Mouse (Mus musculus): ENCODE measurements around the gene AC134908.4. TPM values are rescaled to one million over a fixed set of nuclear protein-coding genes. Genes with fewer than 3 reads are reported as not detected.

The AC134908.4 gene
- polyA plus RNA-seq, 1 experiment from 2014 or later: not detected

DNA sequence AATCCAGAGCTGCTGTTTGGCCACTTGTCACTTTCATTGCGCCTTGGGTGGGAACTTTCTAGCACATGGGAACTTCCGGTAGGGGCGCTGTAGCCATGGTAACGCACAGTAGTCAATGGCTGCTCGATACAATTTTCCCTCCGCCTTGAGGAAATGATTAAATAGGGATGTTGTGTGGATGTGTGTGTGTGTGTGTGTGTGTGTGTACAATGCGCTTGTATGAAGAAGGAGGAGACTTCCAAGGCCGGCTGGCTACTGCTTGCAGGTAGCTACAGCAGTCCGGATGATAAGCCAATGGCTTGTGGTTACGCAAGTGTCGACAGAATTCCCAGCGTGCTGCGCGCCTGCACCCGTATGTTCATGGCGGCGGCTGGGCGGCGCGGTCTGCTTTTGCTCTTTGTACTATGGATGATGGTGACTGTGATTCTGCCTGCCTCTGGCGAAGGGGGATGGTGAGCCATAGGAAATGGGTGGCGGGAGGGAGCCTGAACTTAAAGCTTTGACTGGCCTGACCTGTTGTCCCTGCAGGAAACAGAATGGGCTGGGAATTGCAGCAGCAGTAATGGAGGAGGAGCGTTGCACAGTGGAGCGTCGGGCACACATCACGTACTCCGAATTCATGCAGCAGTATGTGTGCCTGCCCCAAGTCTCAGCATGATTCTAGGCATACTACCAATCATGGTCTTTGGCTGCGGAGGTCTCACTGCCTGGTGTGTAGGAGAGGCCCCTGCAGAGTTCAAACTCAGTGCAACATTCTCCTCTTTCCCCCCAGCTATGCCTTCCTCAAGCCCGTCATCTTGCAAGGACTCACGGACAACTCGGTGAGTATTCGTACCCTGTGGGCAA is 33.5 kb upstream of the AC134908.4 start, which contains the start of gene Jmjd8:
Gene Jmjd8, plus strand, starts transcription at position 156 of the 846 bp plus-strand sequence.
- Histone ChIP-seq H3K4me3 (ENCODE audit: low read depth, low read length) (peak within 1 kb of the TSS; percentile 53), H3K36me3 (replicated peaks; ENCODE audit: control insufficient read depth, insufficient read depth, low read depth, low read length) (no peaks in the 10 kb centered on the region; the same call in none of the 2 replicates), H3K27ac (replicated peaks; ENCODE audit: low read depth, low read length) (peak within 1 kb of the TSS; percentile 68), H3K4me1 (ENCODE audit: control insufficient read depth, insufficient read depth, low read length) (peaks cover 20% of the 10 kb centered on the region), H3K4me2 (ENCODE audit: low read depth, low read length) (peak within 1 kb of the TSS; percentile 42), H3K27me3 (ENCODE audit: control insufficient read depth, insufficient read depth, low read length) (no peaks in the 10 kb centered on the region), H3K9me3 (replicated peaks; ENCODE audit: control insufficient read depth, low read length) (no peaks in the 10 kb centered on the region), H3K9ac (replicated peaks; ENCODE audit: low read length) (peak within 1 kb of the TSS; percentile 80)
- DNase-seq (ENCODE audit: low spot score) (peak; percentile 84), ATAC-seq (replicated peaks; ENCODE audit: insufficient number of reproducible peaks, low FRiP score, low TSS enrichment, low read depth) (peak; percentile 20; the same call in 1 of the 2 replicates)
- 1% methylated on average over 32 of the region's 32 CpGs for WGBS

DNA sequence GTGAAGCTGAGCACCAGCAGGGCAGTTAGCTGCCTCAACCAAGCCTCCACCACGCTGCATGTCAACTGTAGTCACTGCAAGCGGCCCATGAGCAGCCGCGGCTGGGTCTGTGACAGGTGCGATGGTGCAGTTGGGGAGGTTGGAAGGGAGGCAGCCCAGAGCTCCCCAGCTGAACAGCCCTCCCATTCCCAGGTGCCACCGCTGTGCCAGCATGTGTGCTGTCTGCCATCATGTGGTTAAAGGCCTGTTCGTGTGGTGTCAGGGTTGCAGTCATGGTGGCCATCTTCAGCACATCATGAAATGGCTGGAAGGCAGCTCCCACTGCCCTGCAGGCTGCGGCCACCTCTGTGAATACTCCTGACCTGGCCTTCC is 32.8 kb upstream of the AC134908.4 start:
- H3K4me3 ChIP-seq (ENCODE audit: low read depth, low read length): no peak overlapping the region
- peak overlapping the region; percentile 42 for H3K4me2 ChIP-seq (ENCODE audit: low read depth, low read length)
- peak overlapping the region; percentile 80; the same call in 1 of the 2 replicates for H3K9ac ChIP-seq (replicated peaks; ENCODE audit: low read length)
- no peaks in the 10 kb centered on the region; the same call in none of the 2 replicates for H3K36me3 ChIP-seq (replicated peaks; ENCODE audit: control insufficient read depth, insufficient read depth, low read depth, low read length)
- H3K27me3 ChIP-seq (ENCODE audit: control insufficient read depth, insufficient read depth, low read length): no peaks in the 10 kb centered on the region
- peaks cover 18% of the 10 kb centered on the region for H3K4me1 ChIP-seq (ENCODE audit: control insufficient read depth, insufficient read depth, low read length)
- 84% methylated on average over 8 of the region's 8 CpGs for WGBS
- ATAC-seq (replicated peaks; ENCODE audit: insufficient number of reproducible peaks, low FRiP score, low TSS enrichment, low read depth) (no peak), DNase-seq (ENCODE audit: low spot score) (no peak)
- H3K9me3 ChIP-seq (replicated peaks; ENCODE audit: control insufficient read depth, low read length): no peaks in the 10 kb centered on the region
- H3K27ac ChIP-seq (replicated peaks; ENCODE audit: low read depth, low read length): no peak overlapping the region

DNA sequence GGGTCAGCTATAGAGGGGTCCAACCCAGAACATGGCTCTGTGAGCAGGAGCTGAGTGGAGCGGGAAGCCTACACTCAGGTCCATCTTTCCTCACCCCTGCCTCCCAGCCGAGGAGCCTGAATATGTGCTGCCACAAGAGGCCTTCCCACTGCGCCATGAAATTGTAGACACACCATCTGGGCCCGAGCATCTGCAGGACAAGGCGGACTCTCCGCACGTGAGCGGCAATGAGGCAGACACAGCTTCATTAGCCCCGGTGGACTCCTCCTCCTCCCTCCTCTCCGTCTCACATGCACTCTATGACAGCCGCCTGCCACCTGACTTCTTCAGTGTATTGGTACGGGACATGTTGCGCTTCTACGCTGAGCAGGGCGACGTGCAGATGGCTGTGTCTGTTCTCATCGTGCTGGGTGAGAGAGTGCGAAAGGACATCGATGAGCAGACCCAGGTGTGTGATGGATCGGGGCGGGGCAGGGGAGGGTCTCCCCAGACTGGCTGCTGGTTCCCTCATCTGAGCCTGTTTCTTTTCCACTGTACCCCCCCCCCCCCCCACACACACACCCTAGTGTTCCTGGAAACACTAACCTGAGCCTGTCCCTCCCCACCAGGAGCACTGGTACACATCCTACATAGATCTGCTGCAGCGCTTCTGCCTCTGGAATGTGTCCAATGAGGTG is 32.2 kb upstream of the AC134908.4 start:
- Histone ChIP-seq H3K9ac (replicated peaks; ENCODE audit: low read length) (no peak overlapping the region), H3K4me2 (ENCODE audit: low read depth, low read length) (no peak overlapping the region), H3K27me3 (ENCODE audit: control insufficient read depth, insufficient read depth, low read length) (no peaks in the 10 kb centered on the region), H3K27ac (replicated peaks; ENCODE audit: low read depth, low read length) (no peak overlapping the region), H3K4me3 (ENCODE audit: low read depth, low read length) (no peak overlapping the region), H3K4me1 (ENCODE audit: control insufficient read depth, insufficient read depth, low read length) (peaks cover 18% of the 10 kb centered on the region), H3K9me3 (replicated peaks; ENCODE audit: control insufficient read depth, low read length) (no peaks in the 10 kb centered on the region), H3K36me3 (replicated peaks; ENCODE audit: control insufficient read depth, insufficient read depth, low read depth, low read length) (no peaks in the 10 kb centered on the region; the same call in none of the 2 replicates)
- WGBS: 95% methylated on average over 22 of the region's 22 CpGs
- DNase-seq (ENCODE audit: low spot score) (no peak), ATAC-seq (replicated peaks; ENCODE audit: insufficient number of reproducible peaks, low FRiP score, low TSS enrichment, low read depth) (no peak)

DNA sequence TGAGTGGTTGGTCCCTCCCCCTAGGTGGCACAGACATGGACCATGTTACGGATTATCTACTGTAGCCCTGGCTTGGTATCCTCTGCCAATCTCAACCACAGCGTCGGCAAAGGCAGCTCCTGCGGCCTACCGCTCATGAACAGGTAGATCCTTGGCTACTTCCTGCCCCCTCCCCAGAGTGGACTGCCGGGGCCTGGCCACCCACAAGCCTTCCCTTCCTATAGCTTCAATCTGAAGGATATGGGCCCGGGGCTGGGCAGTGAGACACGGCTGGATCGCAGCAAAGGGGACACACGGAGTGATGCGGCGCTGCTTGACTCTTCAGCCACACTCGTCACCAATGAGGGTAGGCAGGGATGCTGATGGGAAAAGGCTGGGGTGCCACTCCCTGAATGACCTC is 31.6 kb upstream of the AC134908.4 start:
- no peak overlapping the region for H3K4me2 ChIP-seq (ENCODE audit: low read depth, low read length)
- H3K27me3 ChIP-seq (ENCODE audit: control insufficient read depth, insufficient read depth, low read length): no peaks in the 10 kb centered on the region
- peaks cover 18% of the 10 kb centered on the region for H3K4me1 ChIP-seq (ENCODE audit: control insufficient read depth, insufficient read depth, low read length)
- H3K9ac ChIP-seq (replicated peaks; ENCODE audit: low read length): no peak overlapping the region
- ATAC-seq (replicated peaks; ENCODE audit: insufficient number of reproducible peaks, low FRiP score, low TSS enrichment, low read depth) (no peak), DNase-seq (ENCODE audit: low spot score) (no peak)
- no peaks in the 10 kb centered on the region; the same call in none of the 2 replicates for H3K36me3 ChIP-seq (replicated peaks; ENCODE audit: control insufficient read depth, insufficient read depth, low read depth, low read length)
- H3K27ac ChIP-seq (replicated peaks; ENCODE audit: low read depth, low read length): no peak overlapping the region
- 95% methylated on average over 13 of the region's 13 CpGs for WGBS
- H3K9me3 ChIP-seq (replicated peaks; ENCODE audit: control insufficient read depth, low read length): no peaks in the 10 kb centered on the region
- H3K4me3 ChIP-seq (ENCODE audit: low read depth, low read length): no peak overlapping the region

DNA sequence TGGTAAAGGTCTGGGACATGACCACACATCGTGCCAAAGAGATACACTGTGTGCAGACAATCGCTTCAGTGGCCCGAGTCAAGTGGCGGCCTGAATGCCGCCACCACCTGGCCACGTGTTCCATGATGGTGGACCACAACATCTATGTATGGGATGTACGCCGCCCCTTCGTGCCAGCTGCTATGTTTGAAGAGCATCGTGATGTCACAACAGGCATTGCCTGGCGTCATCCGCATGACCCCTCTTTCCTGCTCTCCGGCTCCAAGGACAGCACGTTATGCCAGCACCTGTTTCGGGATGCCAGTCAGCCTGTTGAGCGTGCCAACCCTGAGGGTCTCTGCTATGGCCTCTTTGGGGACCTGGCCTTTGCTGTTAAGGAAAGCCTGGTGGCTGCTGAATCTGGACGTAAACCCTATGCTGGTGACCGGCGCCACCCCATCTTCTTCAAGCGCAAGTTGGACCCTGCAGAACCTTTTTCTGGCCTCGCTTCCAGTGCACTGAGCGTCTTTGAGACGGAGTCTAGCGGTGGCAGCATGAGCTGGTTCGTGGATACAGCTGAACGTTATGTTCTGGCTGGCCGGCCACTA is 30.6 kb upstream of the AC134908.4 start:
- peaks cover 13% of the 10 kb centered on the region for H3K4me1 ChIP-seq (ENCODE audit: control insufficient read depth, insufficient read depth, low read length)
- 96% methylated on average over 27 of the region's 27 CpGs for WGBS
- H3K4me3 ChIP-seq (ENCODE audit: low read depth, low read length): no peak overlapping the region
- no peaks in the 10 kb centered on the region for H3K9me3 ChIP-seq (replicated peaks; ENCODE audit: control insufficient read depth, low read length)
- no peak overlapping the region for H3K9ac ChIP-seq (replicated peaks; ENCODE audit: low read length)
- no peaks in the 10 kb centered on the region; the same call in none of the 2 replicates for H3K36me3 ChIP-seq (replicated peaks; ENCODE audit: control insufficient read depth, insufficient read depth, low read depth, low read length)
- no peak overlapping the region for H3K4me2 ChIP-seq (ENCODE audit: low read depth, low read length)
- DNase-seq (ENCODE audit: low spot score): no peak
- ATAC-seq (replicated peaks; ENCODE audit: insufficient number of reproducible peaks, low FRiP score, low TSS enrichment, low read depth): no peak
- H3K27ac ChIP-seq (replicated peaks; ENCODE audit: low read depth, low read length): no peak overlapping the region
- H3K27me3 ChIP-seq (ENCODE audit: control insufficient read depth, insufficient read depth, low read length): no peaks in the 10 kb centered on the region

DNA sequence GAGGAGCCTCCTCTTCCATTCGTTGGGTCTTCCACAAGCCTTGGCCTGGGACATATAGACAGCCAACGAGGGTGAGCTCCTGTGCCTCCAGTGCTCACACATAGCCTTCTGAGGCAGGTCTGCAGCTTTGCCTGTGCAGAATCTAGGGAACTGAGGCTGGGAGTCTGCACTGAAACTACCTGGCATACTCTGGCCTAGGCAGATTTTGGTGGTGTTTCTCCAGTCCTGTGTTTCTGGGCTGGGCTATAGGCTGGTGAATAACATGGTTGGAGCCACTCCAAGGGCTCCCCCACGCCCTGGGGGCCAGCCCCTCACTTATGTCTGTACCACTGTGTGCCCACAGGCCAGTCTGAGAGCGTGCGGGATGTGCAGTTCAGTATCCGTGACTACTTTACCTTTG is 29.9 kb upstream of the AC134908.4 start:
- 90% methylated on average over 6 of the region's 6 CpGs for WGBS

DNA sequence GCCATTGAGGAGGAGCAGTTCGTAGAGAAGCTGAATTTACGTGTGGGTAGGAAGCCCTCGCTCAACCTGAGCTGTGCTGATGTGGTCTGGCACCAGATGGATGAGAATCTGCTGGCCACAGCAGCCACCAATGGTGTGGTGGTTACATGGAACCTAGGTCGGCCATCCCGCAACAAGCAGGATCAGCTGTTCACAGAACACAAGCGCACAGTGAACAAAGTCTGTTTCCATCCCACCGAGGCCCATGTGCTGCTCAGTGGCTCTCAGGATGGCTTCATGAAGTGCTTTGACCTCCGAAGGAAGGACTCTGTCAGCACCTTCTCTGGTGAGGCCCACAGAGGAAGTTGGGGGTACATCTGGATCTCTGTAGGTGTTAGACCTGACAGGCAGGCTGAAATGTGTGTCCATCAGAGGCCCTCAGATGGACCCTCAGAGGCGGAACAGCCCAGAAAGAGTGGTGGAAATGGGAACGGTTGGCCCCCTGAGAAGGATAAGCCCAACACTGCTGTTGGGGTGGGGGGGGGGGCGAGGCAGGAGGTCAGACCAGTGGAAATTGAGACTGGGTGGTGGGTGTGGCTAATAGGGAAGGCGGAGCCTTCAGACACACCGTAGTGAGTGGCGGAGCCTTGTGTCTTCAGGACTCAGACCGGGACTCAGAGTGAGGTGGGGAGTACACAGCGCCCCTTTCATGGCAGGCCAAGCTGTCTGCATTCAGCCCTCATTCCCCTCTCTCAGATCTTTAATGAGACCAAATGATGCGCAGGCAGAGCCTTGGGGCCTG is 29.1 kb upstream of the AC134908.4 start:
- no peak for ATAC-seq (replicated peaks; ENCODE audit: insufficient number of reproducible peaks, low FRiP score, low TSS enrichment, low read depth)
- no peak overlapping the region for H3K27ac ChIP-seq (replicated peaks; ENCODE audit: low read depth, low read length)
- 78% methylated on average over 16 of the region's 17 CpGs for WGBS

More for the DNA sequence above, 29.9 kb upstream of the AC134908.4 start:
- no peak overlapping the region for H3K9ac ChIP-seq (replicated peaks; ENCODE audit: low read length)
- ATAC-seq (replicated peaks; ENCODE audit: insufficient number of reproducible peaks, low FRiP score, low TSS enrichment, low read depth): no peak
- no peaks in the 10 kb centered on the region; the same call in none of the 2 replicates for H3K36me3 ChIP-seq (replicated peaks; ENCODE audit: control insufficient read depth, insufficient read depth, low read depth, low read length)
- no peak overlapping the region for H3K4me2 ChIP-seq (ENCODE audit: low read depth, low read length)
- no peaks in the 10 kb centered on the region for H3K9me3 ChIP-seq (replicated peaks; ENCODE audit: control insufficient read depth, low read length)
- H3K27ac ChIP-seq (replicated peaks; ENCODE audit: low read depth, low read length): no peak overlapping the region
- H3K27me3 ChIP-seq (ENCODE audit: control insufficient read depth, insufficient read depth, low read length): peaks cover under 1% of the 10 kb centered on the region; the same call in 1 of the 2 replicates
- DNase-seq (ENCODE audit: low spot score): no peak
- peaks cover 13% of the 10 kb centered on the region for H3K4me1 ChIP-seq (ENCODE audit: control insufficient read depth, insufficient read depth, low read length)
- H3K4me3 ChIP-seq (ENCODE audit: low read depth, low read length): no peak overlapping the region

More for the DNA sequence above, 29.1 kb upstream of the AC134908.4 start:
- Histone ChIP-seq H3K4me2 (ENCODE audit: low read depth, low read length) (peak overlapping the region; percentile 93; the same call in 1 of the 2 replicates), H3K9ac (replicated peaks; ENCODE audit: low read length) (peak overlapping the region; percentile 75; the same call in 1 of the 2 replicates), H3K36me3 (replicated peaks; ENCODE audit: control insufficient read depth, insufficient read depth, low read depth, low read length) (no peaks in the 10 kb centered on the region; the same call in 1 of the 2 replicates), H3K4me1 (ENCODE audit: control insufficient read depth, insufficient read depth, low read length) (peaks cover 10% of the 10 kb centered on the region), H3K4me3 (ENCODE audit: low read depth, low read length) (peak overlapping the region; percentile 58), H3K9me3 (replicated peaks; ENCODE audit: control insufficient read depth, low read length) (no peaks in the 10 kb centered on the region), H3K27me3 (ENCODE audit: control insufficient read depth, insufficient read depth, low read length) (peaks cover 8% of the 10 kb centered on the region)
- no peak for DNase-seq (ENCODE audit: low spot score)
